Mouse (Mus musculus) olfactory bulb, adult 2 months (tissue): ENCODE data around the gene Midn. TPM values are rescaled to one million over a fixed set of nuclear protein-coding genes. Genes with fewer than 3 reads are reported as not detected.
A peak's percentile ranks its signal among the peaks of the same experiment; 100 is the strongest.

Source experiments
- H3K27ac ChIP-seq: fragments of 200-500 bp; 2 replicates; pipeline ENCODE4 v1.5.1; 2012; ENCODE audit warnings: low read depth, low read length; ENCODE audit not compliant: insufficient read depth
- H3K4me1 ChIP-seq: fragments of 200-500 bp; 2 replicates; pipeline ENCODE4 v1.6.1; 2012; ENCODE audit warnings: low read length; ENCODE audit not compliant: control insufficient read depth, insufficient read depth
- H3K4me3 ChIP-seq: fragments of 200-500 bp; 2 replicates; pipeline ENCODE4 v1.5.1; 2012; ENCODE audit warnings: mild to moderate bottlenecking, low read depth, low read length, moderate library complexity; ENCODE audit not compliant: insufficient read depth
- CTCF ChIP-seq: fragments of 200-500 bp; IDR thresholded peaks from 2 replicates; pipeline ENCODE4 v1.5.1; 2012; ENCODE audit warnings: low read depth, mild to moderate bottlenecking, low read length, moderate library complexity; ENCODE audit not compliant: insufficient read depth
- POLR2A ChIP-seq: fragments of 200-500 bp; IDR thresholded peaks from 2 replicates; pipeline ENCODE4 v1.6.1; 2012; ENCODE audit warnings: mild to moderate bottlenecking, low read depth, low read length, moderate library complexity; ENCODE audit not compliant: insufficient read depth
- WGBS: fragments of 180-500 bp; shearing (Covaris S2); methylation state at CpG from one replicate; pipeline ENCODE4 v1.1.7; 2018; 5-methylcytosine and 5-hydroxymethylcytosine counted together
- polyA plus RNA-seq: library from polyadenylated mRNA; stranded (reverse); fragments of >200 nt; gene quantifications from 2 replicates; pipeline ENCODE4 v1.2.4, GENCODE M21; 2012; ENCODE audit warnings: low replicate concordance; ENCODE audit not compliant: missing spikeins, insufficient read depth, insufficient read length

The Midn gene
- polyA plus RNA-seq, 1 experiment, result not detected

DNA sequence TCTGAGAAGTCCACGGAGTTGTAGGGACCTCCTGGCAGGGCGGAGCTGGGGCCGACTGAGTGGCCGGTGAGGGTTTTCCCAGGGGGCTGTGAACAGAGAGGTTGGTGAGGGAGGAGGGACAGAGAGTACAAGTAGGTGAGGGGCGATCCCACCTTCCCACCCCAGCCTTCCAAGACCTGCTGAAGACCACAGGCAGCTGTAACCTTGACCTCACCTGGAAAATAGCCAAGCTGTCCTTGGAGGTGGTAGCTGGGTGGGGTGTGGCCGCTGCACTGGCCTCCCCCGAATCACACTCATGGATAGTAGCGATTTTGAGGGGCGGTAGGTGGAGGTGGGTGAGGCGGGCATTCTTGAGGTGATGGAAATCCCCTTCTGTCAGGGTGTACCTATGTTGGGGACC, 12.9 kb upstream of the Midn start:
- Histone ChIP-seq H3K4me1 (peaks cover 50% of the 10 kb centered on the region), H3K4me3 (no peak overlapping the region), H3K27ac (no peak overlapping the region)
- TF ChIP-seq POLR2A (no peak), CTCF (no peak)
- 84% methylated on average over 10 of the region's 10 CpGs for WGBS

DNA sequence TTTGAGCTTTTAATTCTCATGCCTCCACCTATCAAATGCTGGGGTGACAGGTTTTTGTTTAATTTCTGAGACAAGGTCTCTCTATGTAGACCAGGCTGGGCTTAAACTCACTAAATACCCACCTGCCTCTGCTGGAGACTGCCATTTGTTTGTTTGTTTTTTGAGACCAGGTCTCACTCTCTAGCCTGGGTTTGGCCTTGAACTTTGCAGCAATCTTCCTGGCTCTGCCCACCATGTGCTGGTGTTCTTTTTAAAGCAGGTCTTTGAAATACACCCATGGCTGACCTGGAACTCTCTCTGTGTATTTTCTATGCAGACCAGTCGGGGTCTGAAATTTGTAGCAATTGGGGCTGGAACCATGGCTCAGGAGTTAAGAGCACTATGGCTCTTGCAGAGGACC, 12.4 kb upstream of the Midn start:
- 97% methylated on average over 1 of the region's 1 CpGs for WGBS
- H3K27ac ChIP-seq, result no peak overlapping the region
- H3K4me1 ChIP-seq, result peaks cover 49% of the 10 kb centered on the region
- no peak for TF ChIP-seq CTCF
- TF ChIP-seq POLR2A, result no peak
- no peak overlapping the region for H3K4me3 ChIP-seq

DNA sequence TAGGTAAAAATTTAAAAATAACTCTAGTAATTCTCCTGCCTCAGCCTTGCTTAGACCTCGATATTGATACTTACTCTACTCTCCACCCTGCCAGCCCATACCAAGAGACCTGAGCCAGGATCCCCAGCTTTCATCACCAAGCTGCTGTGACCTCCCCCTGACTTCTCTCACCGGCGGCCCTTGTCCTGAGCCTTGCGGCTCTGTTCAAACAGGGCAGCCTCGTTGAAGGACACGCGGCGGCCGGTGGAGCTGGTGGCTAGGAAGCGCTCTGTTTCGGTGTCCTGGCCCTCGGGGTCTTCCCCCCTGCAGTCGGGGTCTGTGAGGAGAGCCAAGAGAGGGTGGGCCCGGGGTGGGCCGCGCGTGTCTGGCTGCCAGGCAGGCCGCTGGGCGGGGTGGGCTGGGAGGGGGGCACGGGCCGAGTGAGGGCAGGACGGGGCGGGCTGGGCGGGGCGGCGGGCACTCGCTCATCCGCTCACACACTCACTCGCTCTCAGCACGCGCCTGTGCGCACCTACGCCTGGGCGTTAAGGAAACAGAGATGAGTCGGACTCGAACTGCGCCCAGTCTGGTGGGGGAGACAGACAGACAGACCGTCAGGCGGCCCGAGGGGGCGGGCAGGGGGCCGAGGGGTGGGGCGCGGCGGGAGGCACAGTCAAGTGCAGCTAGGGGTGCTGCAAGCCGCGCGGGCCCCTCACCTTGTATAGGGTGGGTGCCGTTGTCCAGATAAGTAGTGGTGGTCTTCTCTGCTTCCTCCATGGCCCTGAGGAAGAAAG, 11.7 kb upstream of the Midn start:
- Histone ChIP-seq H3K4me3 (peak overlapping the region; percentile 58), H3K27ac (peak overlapping the region; percentile 95), H3K4me1 (peaks cover 52% of the 10 kb centered on the region)
- WGBS, result 32% methylated on average over 49 of the region's 49 CpGs
- TF ChIP-seq POLR2A, result no peak
- no peak for TF ChIP-seq CTCF

DNA sequence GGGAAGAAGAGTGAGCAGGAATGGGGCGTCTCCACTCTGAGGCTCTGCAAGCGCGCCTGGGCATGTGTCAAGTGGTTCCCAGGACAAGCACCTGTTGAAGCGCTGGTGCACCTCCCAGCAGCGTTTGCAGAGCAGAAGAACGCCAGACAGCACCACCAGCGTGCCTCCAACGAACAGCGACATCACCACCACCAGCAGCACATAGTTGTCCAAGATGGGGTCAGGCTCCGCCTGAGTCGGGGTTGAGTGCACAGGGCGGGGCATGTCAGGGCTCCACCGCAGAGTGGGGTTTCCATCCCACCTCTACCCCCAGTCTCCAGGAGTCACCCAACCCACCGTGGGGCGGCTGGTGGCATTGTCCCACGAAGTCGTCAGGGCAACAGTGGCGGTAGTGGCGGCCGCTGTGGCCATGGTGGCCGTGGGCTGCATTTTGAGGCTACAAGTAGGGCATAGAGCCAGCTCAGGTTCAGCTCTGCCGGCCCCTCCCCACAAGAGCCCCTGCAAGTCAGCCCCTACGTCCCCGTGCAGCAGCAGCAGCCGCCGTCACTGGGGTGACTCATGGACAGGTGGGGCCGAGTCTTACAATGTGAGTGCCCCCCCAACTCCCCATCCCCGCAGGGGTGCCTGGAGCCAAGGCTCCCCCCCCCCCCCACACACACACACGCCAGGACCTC, 11.0 kb upstream of the Midn start:
- WGBS, result 7% methylated on average over 29 of the region's 29 CpGs
- peak overlapping the region; percentile 58 for H3K4me3 ChIP-seq
- peaks cover 46% of the 10 kb centered on the region for H3K4me1 ChIP-seq
- peak overlapping the region; percentile 99 for H3K27ac ChIP-seq
- TF ChIP-seq CTCF (no peak), POLR2A (no peak)

DNA sequence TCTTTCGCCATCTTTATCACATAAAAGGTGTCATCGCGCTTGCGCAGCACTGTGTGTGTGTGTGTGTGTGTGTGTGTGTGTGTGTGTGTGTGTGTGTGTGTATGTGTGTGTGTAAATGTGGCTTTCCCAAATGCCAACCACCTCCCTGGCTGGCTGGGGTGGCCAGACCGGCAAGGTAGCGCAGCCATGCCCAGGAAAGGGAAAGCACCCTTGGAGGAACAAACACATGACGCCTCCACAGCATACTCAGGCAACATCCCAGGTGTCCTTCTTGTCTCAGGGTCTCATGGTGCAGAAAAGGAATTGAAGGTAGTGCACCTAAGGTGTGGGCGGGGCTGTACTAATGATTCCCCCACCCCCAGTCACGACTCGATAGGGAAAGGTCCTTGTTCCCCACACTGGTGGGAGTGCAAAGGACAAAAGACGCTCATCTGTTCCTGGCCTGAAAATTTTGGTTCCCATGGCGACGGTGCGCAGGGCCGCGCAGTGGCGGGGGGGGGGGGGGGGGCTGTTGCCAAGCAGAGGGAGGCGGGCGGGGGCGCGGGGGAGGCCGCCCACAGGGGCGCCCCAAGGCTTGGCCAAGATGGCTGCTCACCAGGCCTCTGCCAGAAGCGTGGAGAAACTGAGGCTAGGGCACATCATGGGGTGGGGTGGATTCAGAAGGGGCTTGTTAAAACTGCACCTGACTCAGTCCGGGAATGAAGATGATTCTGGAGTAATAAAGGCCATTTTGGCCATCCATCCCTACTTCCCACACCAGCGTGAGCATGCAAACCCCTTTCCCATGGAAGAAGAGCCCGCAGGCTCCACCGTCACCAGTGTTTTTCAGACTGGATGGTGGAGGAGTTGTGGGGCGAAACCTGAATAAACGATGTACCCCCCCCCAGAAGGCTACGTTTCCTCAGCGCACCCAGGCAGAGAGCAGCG, 10.2 kb upstream of the Midn start:
- 3% methylated on average over 33 of the region's 33 CpGs for WGBS
- H3K4me1 ChIP-seq, result peaks cover 39% of the 10 kb centered on the region
- no peak for TF ChIP-seq CTCF

DNA sequence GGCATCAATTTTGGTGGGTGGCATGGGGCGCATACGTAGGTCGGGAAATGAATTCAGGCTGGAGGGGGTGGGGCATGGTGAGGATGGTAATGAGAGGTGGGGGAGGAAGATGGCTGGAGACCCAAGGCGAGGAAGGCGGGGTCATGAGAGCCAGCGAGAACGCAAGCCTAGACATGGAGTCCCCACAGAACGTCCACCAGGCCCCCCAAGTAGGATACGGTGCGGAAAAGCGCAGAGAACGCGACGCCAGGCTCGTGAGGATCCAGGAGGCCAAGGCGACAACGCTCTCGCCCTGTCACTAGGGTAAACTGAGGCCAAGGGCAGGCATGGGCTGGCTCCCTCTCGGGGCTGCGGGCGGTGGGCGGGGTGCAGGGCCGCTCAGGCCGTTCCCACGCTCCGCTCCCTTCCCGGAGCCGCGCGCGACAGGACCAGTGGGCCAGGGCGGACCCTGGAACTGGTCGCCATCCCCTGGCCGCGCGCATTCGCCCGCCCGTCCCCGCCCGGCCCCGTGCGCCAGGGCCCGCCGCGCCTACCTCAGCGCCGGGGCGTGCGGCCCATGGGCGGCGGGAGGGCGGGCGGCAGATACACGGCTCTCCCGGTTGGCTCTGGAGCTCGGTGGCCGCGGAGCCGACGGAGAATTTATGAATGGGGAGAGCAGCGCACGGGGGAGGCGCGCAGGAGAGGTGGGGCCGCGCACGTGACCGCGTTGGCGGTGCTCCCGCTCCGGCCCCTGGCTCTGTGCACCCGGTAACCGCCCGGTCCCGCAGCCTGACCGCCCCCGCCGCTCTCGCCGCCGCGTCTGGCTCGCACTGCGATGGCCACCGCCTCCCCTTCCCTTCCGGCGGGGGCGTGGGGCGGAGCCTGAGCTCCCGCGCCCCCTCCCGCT, 9.3 kb upstream of the Midn start, which contains the start of gene Atp5d:
Gene Atp5d, plus strand, starts transcription at position 80 of the 886 bp plus-strand sequence.
- H3K4me1 ChIP-seq, result peaks cover 36% of the 10 kb centered on the region
- TF ChIP-seq CTCF (no peak), POLR2A (peak; percentile 87)
- H3K27ac ChIP-seq, result peak within 1 kb of the TSS; percentile 99
- H3K4me3 ChIP-seq, result peak within 1 kb of the TSS; percentile 89
- under 1% methylated on average over 86 of the region's 94 CpGs for WGBS

More for the DNA sequence above, 10.2 kb upstream of the Midn start:
- peak overlapping the region; percentile 99 for H3K27ac ChIP-seq
- H3K4me3 ChIP-seq, result peak overlapping the region; percentile 89

DNA sequence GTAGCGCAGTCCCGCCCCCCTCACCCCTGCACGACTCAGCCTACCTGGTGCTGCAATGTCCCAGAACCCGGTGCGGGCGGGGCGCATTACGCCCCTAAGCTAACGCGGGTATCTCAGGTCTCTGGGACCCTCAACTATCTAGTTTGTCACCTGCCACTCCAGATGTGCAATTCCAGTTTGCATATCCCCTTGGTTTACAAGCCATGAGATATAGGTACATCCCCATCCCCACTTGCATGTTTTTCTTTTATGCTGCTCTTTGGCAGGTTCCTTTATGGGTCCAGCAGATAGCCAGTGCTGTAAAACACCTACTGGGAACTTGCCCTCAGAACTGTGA, 8.7 kb upstream of the Midn start:
- Histone ChIP-seq H3K4me1 (peaks cover 42% of the 10 kb centered on the region), H3K4me3 (peak overlapping the region; percentile 89), H3K27ac (peak overlapping the region; percentile 0; the same call in 1 of the 2 replicates)
- TF ChIP-seq POLR2A, result no peak
- TF ChIP-seq CTCF, result no peak
- WGBS, result 2% methylated on average over 10 of the region's 10 CpGs

DNA sequence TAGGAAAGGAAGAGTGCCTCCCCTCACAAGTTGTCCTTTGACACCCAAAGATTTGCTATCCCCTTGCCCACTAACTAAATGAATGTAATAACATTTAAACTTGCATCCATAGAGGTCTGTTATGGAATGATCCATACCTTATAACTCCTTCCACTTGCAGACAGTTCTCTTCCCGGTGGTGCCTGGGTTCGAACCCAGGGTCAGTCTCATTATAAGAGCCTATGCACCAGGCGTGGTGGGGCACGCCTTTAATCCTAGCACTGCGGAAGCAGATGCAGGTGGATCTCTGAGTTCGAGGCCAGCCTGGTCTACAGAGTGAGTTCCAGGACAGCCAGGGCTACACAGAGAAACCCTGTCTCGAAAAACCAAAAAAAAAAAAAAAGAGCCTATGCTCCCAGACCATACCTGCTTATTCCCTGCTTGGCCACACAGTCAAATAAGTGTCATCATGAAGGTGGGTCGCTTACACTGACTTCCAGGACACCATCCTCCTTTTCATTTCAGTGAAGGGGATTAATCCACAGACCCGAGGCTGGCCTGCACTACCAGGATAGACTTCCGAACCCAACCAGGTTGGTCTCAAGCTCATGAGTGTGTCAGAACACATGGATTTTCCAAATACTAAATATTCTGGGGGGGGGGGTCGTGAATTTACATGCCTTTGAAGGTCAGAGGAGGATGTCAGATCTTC, 8.0 kb upstream of the Midn start:
- Histone ChIP-seq H3K27ac (no peak overlapping the region), H3K4me3 (no peak overlapping the region), H3K4me1 (peaks cover 43% of the 10 kb centered on the region)
- 77% methylated on average over 11 of the region's 11 CpGs for WGBS
- TF ChIP-seq CTCF (no peak), POLR2A (no peak)
